Mouse (Mus musculus): ENCODE results near the gene Mitf. TPM values are rescaled to one million over a fixed set of nuclear protein-coding genes. Genes with fewer than 3 reads are reported as not detected.

Mitf gene
- polyA plus RNA-seq, 1 experiment from 2014 or later = 2.4 TPM

DNA sequence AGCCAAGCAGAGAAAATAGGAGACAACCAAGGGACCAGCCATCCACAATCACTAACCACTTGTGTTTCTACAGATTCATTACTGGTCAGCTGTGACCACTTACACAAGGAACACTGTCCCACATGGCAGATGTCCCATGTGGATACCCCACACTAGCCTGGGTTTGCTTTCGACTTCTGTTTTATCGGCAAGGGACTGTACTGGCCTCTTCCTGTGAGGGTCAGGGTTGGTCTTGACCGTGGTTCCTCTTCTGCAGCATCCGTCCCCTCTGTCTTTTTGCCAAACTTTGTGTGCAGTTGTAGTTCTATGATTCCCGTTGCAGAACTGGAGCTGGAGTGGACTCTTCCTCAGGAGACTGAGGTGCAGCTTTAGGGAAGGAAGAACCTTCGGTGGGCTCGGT is 59.7 kb downstream of the Mitf start:
- no peaks in the 10 kb centered on the region for H3K27me3 ChIP-seq
- no peaks in the 10 kb centered on the region for H3K9me3 ChIP-seq
- no peak overlapping the region for H3K4me3 ChIP-seq
- no peaks in the 10 kb centered on the region for H3K4me1 ChIP-seq
- H3K4me2 ChIP-seq (replicated peaks) = no peak overlapping the region
- no peak overlapping the region for H3K9ac ChIP-seq
- no peaks in the 10 kb centered on the region for H3K36me3 ChIP-seq
- ATAC-seq (ENCODE audit: low FRiP score, low read depth) = no peak
- no peak overlapping the region for H3K27ac ChIP-seq
- WGBS = 92% methylated on average over 7 of the region's 7 CpGs

- Histone ChIP-seq H3K36me3 (no peaks in the 10 kb centered on the region), H3K9ac (no peak overlapping the region), H3K4me2 (replicated peaks) (no peak overlapping the region), H3K9me3 (no peaks in the 10 kb centered on the region), H3K4me3 (no peak overlapping the region), H3K27me3 (no peaks in the 10 kb centered on the region), H3K27ac (no peak overlapping the region), H3K4me1 (no peaks in the 10 kb centered on the region)
- WGBS = 78% methylated on average over 1 of the region's 1 CpGs
- ATAC-seq (ENCODE audit: low FRiP score, low read depth) = no peak
These were observed 61.2 kb downstream of the Mitf start for GRCm38 (mm10) chr6:97868005-97868404.

DNA sequence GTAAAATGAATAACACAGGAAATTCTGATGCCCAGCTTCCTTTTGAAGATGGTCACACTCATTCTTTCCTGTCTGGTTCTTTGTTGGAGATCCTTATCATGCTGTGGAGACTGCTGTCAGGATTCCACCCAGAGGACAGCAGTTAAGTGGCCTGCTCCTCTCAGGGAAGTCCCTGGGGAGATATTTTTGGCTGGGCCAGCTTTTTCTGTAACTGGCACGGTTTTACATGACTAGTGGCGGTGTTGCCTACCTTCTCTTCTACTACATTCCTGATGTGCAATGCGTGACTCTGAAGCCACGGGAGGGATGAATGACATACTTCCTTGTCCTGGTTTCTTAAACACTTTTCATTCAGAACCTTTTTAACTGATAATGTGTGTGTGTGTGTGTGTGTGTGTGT is 63.1 kb downstream of the Mitf start:
- 84% methylated on average over 4 of the region's 4 CpGs for WGBS
- no peaks in the 10 kb centered on the region for H3K4me1 ChIP-seq
- no peak overlapping the region for H3K4me3 ChIP-seq
- H3K27me3 ChIP-seq = no peaks in the 10 kb centered on the region
- ATAC-seq (ENCODE audit: low FRiP score, low read depth) = no peak
- no peaks in the 10 kb centered on the region for H3K36me3 ChIP-seq
- no peak overlapping the region for H3K9ac ChIP-seq
- H3K27ac ChIP-seq = no peak overlapping the region
- no peak overlapping the region for H3K4me2 ChIP-seq (replicated peaks)
- H3K9me3 ChIP-seq = no peaks in the 10 kb centered on the region

- no peaks in the 10 kb centered on the region for H3K4me1 ChIP-seq
- H3K4me2 ChIP-seq (replicated peaks) = no peak overlapping the region
- H3K9me3 ChIP-seq = no peaks in the 10 kb centered on the region
- 82% methylated on average over 4 of the region's 4 CpGs for whole genome bisulfite sequencing
- H3K9ac ChIP-seq = no peak overlapping the region
- no peak overlapping the region for H3K27ac ChIP-seq
- H3K4me3 ChIP-seq = no peak overlapping the region
- H3K36me3 ChIP-seq = no peaks in the 10 kb centered on the region
- H3K27me3 ChIP-seq = no peaks in the 10 kb centered on the region
- ATAC-seq (ENCODE audit: low FRiP score, low read depth) = no peak
These were observed 64.6 kb downstream of the Mitf start for GRCm38 (mm10) chr6:97871296-97872030.

- H3K4me3 ChIP-seq = no peak overlapping the region
- no peak for ATAC-seq (ENCODE audit: low FRiP score, low read depth)
- H3K4me2 ChIP-seq (replicated peaks) = no peak overlapping the region
- H3K9ac ChIP-seq = no peak overlapping the region
- H3K9me3 ChIP-seq = no peaks in the 10 kb centered on the region
- no peaks in the 10 kb centered on the region for H3K27me3 ChIP-seq
- H3K4me1 ChIP-seq = no peaks in the 10 kb centered on the region
- 76% methylated on average over 2 of the region's 2 CpGs for WGBS
- no peaks in the 10 kb centered on the region for H3K36me3 ChIP-seq
- no peak overlapping the region for H3K27ac ChIP-seq
These were observed 66.2 kb downstream of the Mitf start for GRCm38 (mm10) chr6:97873102-97873501.

GRCm38 (mm10) chr6:97876990-97877389 is 70.1 kb downstream of the Mitf start:
- H3K9ac ChIP-seq = no peak overlapping the region
- H3K4me1 ChIP-seq = peaks cover 2% of the 10 kb centered on the region; the same call in 1 of the 2 replicates
- ATAC-seq (ENCODE audit: low FRiP score, low read depth) = no peak
- no peaks in the 10 kb centered on the region for H3K27me3 ChIP-seq
- H3K4me3 ChIP-seq = no peak overlapping the region
- no peak overlapping the region for H3K4me2 ChIP-seq (replicated peaks)
- H3K9me3 ChIP-seq = no peaks in the 10 kb centered on the region
- H3K27ac ChIP-seq = no peak overlapping the region
- H3K36me3 ChIP-seq = no peaks in the 10 kb centered on the region
- 78% methylated on average over 2 of the region's 2 CpGs for WGBS

DNA sequence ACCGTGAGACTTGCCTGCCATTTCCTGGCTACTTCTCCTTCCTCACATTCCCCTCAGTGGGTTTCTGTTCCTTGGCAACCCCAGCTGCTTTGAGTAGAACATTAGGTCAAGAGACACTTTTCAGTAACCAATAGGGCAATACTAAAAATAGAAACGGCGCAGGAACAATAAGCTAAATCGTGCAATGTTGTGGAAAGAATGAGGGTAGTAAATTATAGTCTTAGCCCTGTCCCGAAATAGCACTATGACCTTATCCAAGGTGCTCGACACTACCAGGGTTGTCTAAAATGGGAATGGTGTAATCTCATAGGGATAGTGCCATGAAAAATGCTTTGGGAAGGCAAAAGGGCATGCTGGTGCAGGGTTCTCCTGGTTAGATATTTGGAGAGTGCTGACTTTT is 70.6 kb downstream of the Mitf start:
- WGBS = 79% methylated on average over 6 of the region's 6 CpGs

DNA sequence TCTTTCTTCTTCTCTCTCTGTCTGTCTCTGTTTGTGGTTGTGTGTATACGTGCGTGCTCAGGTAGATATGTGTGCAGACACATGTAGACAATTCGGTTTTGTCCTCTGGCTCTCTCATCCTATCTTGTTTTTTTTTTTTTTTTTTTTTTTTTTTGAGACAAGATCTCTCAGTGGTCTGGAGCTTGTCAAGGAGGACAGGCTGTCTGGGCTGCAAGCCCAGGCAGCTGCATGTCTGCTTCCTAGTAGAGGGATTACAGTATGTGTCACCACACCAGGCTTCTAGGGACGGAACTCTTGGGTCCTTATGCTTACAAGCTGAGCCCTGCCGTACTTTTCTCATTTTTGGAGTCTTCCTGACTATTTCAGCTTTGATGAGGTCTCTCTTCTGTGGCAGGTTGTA is 73.5 kb downstream of the Mitf start:
- Histone ChIP-seq H3K9me3 (no peaks in the 10 kb centered on the region), H3K4me1 (peaks cover 14% of the 10 kb centered on the region), H3K27me3 (no peaks in the 10 kb centered on the region), H3K9ac (no peak overlapping the region), H3K36me3 (no peaks in the 10 kb centered on the region), H3K4me2 (replicated peaks) (no peak overlapping the region), H3K4me3 (no peak overlapping the region), H3K27ac (no peak overlapping the region)
- WGBS = 66% methylated on average over 5 of the region's 5 CpGs
- ATAC-seq (ENCODE audit: low FRiP score, low read depth) = no peak

More for the DNA sequence above, 70.6 kb downstream of the Mitf start:
- H3K36me3 ChIP-seq = no peaks in the 10 kb centered on the region
- peaks cover 4% of the 10 kb centered on the region; the same call in 1 of the 2 replicates for H3K4me1 ChIP-seq
- H3K27ac ChIP-seq = no peak overlapping the region
- no peak overlapping the region for H3K4me3 ChIP-seq
- H3K9ac ChIP-seq = no peak overlapping the region
- ATAC-seq (ENCODE audit: low FRiP score, low read depth) = no peak
- no peak overlapping the region for H3K4me2 ChIP-seq (replicated peaks)
- no peaks in the 10 kb centered on the region for H3K27me3 ChIP-seq
- no peaks in the 10 kb centered on the region for H3K9me3 ChIP-seq

DNA sequence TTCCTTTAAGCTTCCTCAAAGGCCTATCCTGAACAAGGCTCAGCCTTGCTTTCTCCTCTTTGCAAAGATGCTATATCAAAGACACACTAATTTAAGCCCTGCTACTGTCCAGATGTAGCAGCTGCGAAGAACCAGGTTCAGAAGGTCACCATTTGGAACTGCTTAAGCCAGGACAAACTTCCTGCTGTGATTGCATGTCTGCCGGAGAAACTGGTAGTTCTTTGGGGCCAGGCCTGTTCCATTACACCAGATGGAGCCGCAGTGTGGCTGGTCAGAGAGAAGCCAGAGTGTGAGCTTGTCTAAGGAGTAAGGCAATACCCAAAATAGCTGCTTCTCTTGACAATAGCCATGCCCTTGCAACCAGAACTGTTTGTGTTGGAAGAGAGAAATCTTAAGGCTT is 75.1 kb downstream of the Mitf start:
- Histone ChIP-seq H3K27ac (no peak overlapping the region), H3K4me3 (no peak overlapping the region)

DNA sequence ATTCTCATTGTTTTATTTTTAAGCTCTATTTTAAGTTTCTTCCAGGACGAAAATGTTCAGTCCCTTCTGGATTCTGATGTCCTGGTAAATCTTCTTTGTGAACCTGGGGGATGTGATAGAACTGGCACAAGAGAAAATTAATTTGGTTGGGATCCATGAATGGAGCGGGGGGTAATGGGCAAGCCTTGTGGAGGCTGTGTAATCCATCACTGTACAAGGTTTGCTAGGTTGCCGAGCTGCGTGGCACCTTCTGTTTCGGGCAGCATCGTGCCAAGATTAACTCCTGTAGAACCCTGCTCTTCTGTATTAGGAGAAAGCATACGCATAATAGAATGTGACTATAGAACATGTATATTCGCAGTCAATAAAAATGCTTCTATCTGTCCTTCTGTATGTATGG is 76.1 kb downstream of the Mitf start:
- no peaks in the 10 kb centered on the region for H3K27me3 ChIP-seq
- no peak overlapping the region for H3K4me3 ChIP-seq
- H3K27ac ChIP-seq = peak overlapping the region; percentile 39; the same call in 1 of the 2 replicates
- H3K9me3 ChIP-seq = no peaks in the 10 kb centered on the region
- no peak overlapping the region for H3K4me2 ChIP-seq (replicated peaks)
- H3K36me3 ChIP-seq = no peaks in the 10 kb centered on the region
- WGBS = 72% methylated on average over 8 of the region's 8 CpGs
- peaks cover 14% of the 10 kb centered on the region for H3K4me1 ChIP-seq
- ATAC-seq (ENCODE audit: low FRiP score, low read depth) = no peak
- H3K9ac ChIP-seq = no peak overlapping the region

More for the DNA sequence above, 75.1 kb downstream of the Mitf start:
- Histone ChIP-seq H3K9me3 (no peaks in the 10 kb centered on the region), H3K9ac (no peak overlapping the region), H3K36me3 (no peaks in the 10 kb centered on the region), H3K4me2 (replicated peaks) (no peak overlapping the region), H3K27me3 (no peaks in the 10 kb centered on the region), H3K4me1 (peaks cover 14% of the 10 kb centered on the region)
- no peak for ATAC-seq (ENCODE audit: low FRiP score, low read depth)
- WGBS = 17% methylated on average over 3 of the region's 3 CpGs

- Histone ChIP-seq H3K36me3 (no peaks in the 10 kb centered on the region), H3K27ac (peak overlapping the region; percentile 39; the same call in 1 of the 2 replicates), H3K27me3 (no peaks in the 10 kb centered on the region), H3K4me3 (no peak overlapping the region), H3K9ac (no peak overlapping the region), H3K4me1 (peaks cover 15% of the 10 kb centered on the region), H3K9me3 (no peaks in the 10 kb centered on the region), H3K4me2 (replicated peaks) (no peak overlapping the region)
- ATAC-seq (ENCODE audit: low FRiP score, low read depth) = peak; percentile 28; the same call in 1 of the 2 replicates
- WGBS = 22% methylated on average over 2 of the region's 2 CpGs
These were observed 76.6 kb downstream of the Mitf start for GRCm38 (mm10) chr6:97883496-97883895.

- no peak overlapping the region for H3K4me3 ChIP-seq
- no peaks in the 10 kb centered on the region for H3K9me3 ChIP-seq
These were observed 78.1 kb downstream of the Mitf start for GRCm38 (mm10) chr6:97884971-97885370.

DNA sequence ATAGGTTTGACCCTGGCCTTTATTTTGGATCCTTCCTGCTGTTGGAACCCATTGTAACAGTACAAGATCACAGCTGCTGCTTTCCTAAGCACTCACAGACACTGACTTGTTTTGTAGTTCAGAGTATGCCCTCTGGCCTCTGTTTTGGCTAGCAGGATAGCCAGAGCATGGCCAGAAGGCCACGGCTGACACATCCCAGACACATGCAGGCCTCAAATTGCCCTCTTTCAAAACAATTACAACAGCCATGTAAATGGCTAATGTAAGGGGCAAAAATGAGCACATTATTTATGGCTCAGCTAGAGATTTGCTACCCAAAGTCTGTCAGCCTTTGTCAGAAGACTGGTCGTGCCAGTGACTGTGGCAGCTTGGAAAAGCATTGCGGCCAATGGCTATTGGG is 78.8 kb downstream of the Mitf start:
- Histone ChIP-seq H3K4me3 (no peak overlapping the region), H3K4me2 (replicated peaks) (no peak overlapping the region), H3K27me3 (no peaks in the 10 kb centered on the region), H3K36me3 (no peaks in the 10 kb centered on the region), H3K4me1 (peaks cover 17% of the 10 kb centered on the region), H3K27ac (no peak overlapping the region), H3K9ac (no peak overlapping the region), H3K9me3 (no peaks in the 10 kb centered on the region)
- WGBS = 78% methylated on average over 3 of the region's 3 CpGs
- no peak for ATAC-seq (ENCODE audit: low FRiP score, low read depth)

More at GRCm38 (mm10) chr6:97884971-97885370, 78.1 kb downstream of the Mitf start:
- WGBS = 81% methylated on average over 4 of the region's 4 CpGs
- Histone ChIP-seq H3K4me2 (replicated peaks) (no peak overlapping the region), H3K9ac (no peak overlapping the region), H3K36me3 (no peaks in the 10 kb centered on the region), H3K27me3 (no peaks in the 10 kb centered on the region), H3K27ac (no peak overlapping the region), H3K4me1 (peaks cover 17% of the 10 kb centered on the region)
- ATAC-seq (ENCODE audit: low FRiP score, low read depth) = no peak

Data from limb, embryonic 13.5 days (tissue).